Mouse (Mus musculus) midbrain, postnatal 0 days (tissue): Measurements from ENCODE around the gene Trmt2b. TPM values are rescaled to one million over a fixed set of nuclear protein-coding genes. Genes with fewer than 3 reads are reported as not detected.
A peak's percentile ranks its signal among the peaks of the same experiment; 100 is the strongest.
"Not testable (repeated sequence)": the region's sequence is repeated elsewhere in the genome, so short reads cannot be mapped to it uniquely, and the experiment has no call there.

Experiments used
- ATAC-seq: fragments of 200-750 bp; cut with Nextera tagmentation; 2 replicates; pipeline ENCODE4 v1.8.0; 2017; ENCODE audit warnings: moderate number of reproducible peaks, mild to moderate bottlenecking, moderate TSS enrichment, moderate library complexity; ENCODE audit not compliant: low FRiP score
- DNase-seq: peaks from one replicate; pipeline ENCODE4 v3.0.0-alpha.2; 2015; ENCODE audit warnings: low spot score
- H3K27ac ChIP-seq: fragments of 300-500 bp; sonication (generic); 2 replicates; pipeline ENCODE4 v1.5.1; 2014; ENCODE audit warnings: low read depth, mild to moderate bottlenecking, low read length, mixed read lengths
- H3K27me3 ChIP-seq: fragments of 300-500 bp; sonication (generic); 2 replicates; pipeline ENCODE4 v1.6.1; 2014; ENCODE audit warnings: low read length, control low read depth, mixed read lengths; ENCODE audit not compliant: insufficient read depth
- H3K36me3 ChIP-seq: fragments of 300-500 bp; sonication (generic); 2 replicates; pipeline ENCODE4 v1.6.1; 2014; ENCODE audit warnings: low read length, control low read depth, mixed read lengths; ENCODE audit not compliant: insufficient read depth
- H3K4me1 ChIP-seq: fragments of 300-500 bp; sonication (generic); 2 replicates; pipeline ENCODE4 v1.6.1; 2014; ENCODE audit warnings: mild to moderate bottlenecking, control low read depth, antibody characterized with exemption, low read length, mixed read lengths; ENCODE audit not compliant: insufficient read depth
- H3K4me2 ChIP-seq: fragments of 300-500 bp; sonication (generic); 2 replicates; pipeline ENCODE4 v1.6.1; 2014; ENCODE audit warnings: low read depth, mild to moderate bottlenecking, low read length, mixed read lengths; ENCODE audit not compliant: poor library complexity, severe bottlenecking
- H3K4me3 ChIP-seq: fragments of 300-500 bp; sonication (generic); 2 replicates; pipeline ENCODE4 v1.5.1; 2014; ENCODE audit warnings: low read depth, mild to moderate bottlenecking, low read length, moderate library complexity
- H3K9ac ChIP-seq: fragments of 300-500 bp; sonication (generic); replicated peaks from 2 replicates; pipeline ENCODE4 v1.6.1; 2014; ENCODE audit warnings: mild to moderate bottlenecking, low read length, moderate library complexity, mixed read lengths; ENCODE audit not compliant: poor library complexity, severe bottlenecking
- H3K9me3 ChIP-seq: fragments of 300-500 bp; sonication (generic); 2 replicates; pipeline ENCODE4 v1.6.1; 2016; ENCODE audit warnings: low read length, control low read depth
- CTCF ChIP-seq: IDR thresholded peaks from 2 replicates; pipeline ENCODE4 v1.5.1; 2016; ENCODE audit warnings: antibody characterized with exemption, mild to moderate bottlenecking
- WGBS: fragments of 180-500 bp; shearing (Covaris S2); extraction: QIAGEN DNeasy Blood & Tissue Kit; methylation state at CpG from one replicate; pipeline ENCODE4 v1.1.7; 2014; 5-methylcytosine and 5-hydroxymethylcytosine counted together
- polyA plus RNA-seq: library from polyadenylated mRNA; unstranded; fragments of >200 nt; fragmentation: Nextera tagmentation; extraction: Ambion mirVana; gene quantifications from 2 replicates; pipeline ENCODE4 v1.2.1, GENCODE M21; 2015
- total RNA-seq: library from RNA; depleted of rRNA; stranded (reverse); fragments of >200 nt; gene quantifications from 2 replicates; pipeline ENCODE4 v1.2.3, GENCODE M21; 2014; rRNA removed

The Trmt2b gene
- total RNA-seq (4.8 and 6.6 TPM in 2 replicates), polyA plus RNA-seq (4.0 and 4.5 TPM in 2 replicates)

GRCm38 (mm10) chrX:134276275-134277160 lies at the start of gene Trmt2b:
TSS of gene Trmt2b (minus strand) at chrX:134276984.
- no peak within 1 kb of the TSS for H3K27ac ChIP-seq
- WGBS: 12% methylated on average over 19 of the region's 26 CpGs

GRCm38 (mm10) chrX:134319153-134319932 lies 42.6 kb upstream of the Trmt2b start:
- H3K9ac ChIP-seq: no peak overlapping the region
- no peak for ATAC-seq
- peak; percentile 67 for TF ChIP-seq CTCF
- no peaks in the 10 kb centered on the region for H3K27me3 ChIP-seq
- DNase-seq: peak; percentile 26
- H3K4me3 ChIP-seq: no peak overlapping the region
- H3K9me3 ChIP-seq: no peaks in the 10 kb centered on the region
- 84% methylated on average over 2 of the region's 2 CpGs for WGBS
- no peaks in the 10 kb centered on the region for H3K4me1 ChIP-seq
- H3K4me2 ChIP-seq: no peak overlapping the region
- no peaks in the 10 kb centered on the region for H3K36me3 ChIP-seq
- H3K27ac ChIP-seq: no peak overlapping the region

More at GRCm38 (mm10) chrX:134276275-134277160, at the start of gene Trmt2b:
- Histone ChIP-seq H3K36me3 (no peaks in the 10 kb centered on the region), H3K4me3 (peak within 1 kb of the TSS; percentile 38), H3K9ac (0 out of 2 replicates have a peak within 1 kb of the TSS, but pooled peaks have one; percentile 46), H3K4me2 (peak within 1 kb of the TSS; percentile 52), H3K9me3 (no peaks in the 10 kb centered on the region), H3K4me1 (no peaks in the 10 kb centered on the region), H3K27me3 (no peaks in the 10 kb centered on the region)
- ATAC-seq: no peak
- DNase-seq: peak; percentile 33
- no peak for TF ChIP-seq CTCF

- ATAC-seq, DNase-seq: not testable (repeated sequence)
- WGBS: 85% methylated on average over 7 of the region's 7 CpGs
These were observed 34.4 kb upstream of the Trmt2b start for GRCm38 (mm10) chrX:134311193-134311592.

DNA sequence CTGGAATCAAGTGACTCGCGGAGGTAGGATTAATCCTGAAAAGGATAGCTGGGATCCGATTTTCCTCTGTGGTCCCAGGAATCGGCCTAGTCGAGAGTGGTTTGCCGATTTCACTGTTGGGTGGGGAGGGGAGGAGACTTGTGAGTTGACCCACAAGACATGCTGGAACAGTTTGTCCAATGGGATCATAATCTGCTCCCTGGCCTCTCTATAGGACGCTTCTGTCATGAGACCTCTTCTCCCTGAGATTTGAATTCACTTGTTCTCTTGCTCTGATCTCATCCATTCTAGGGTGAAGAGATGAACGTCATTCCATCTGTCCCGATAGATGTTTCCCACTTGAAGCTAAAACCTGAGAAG lies 31.5 kb upstream of the Trmt2b start:
- DNase-seq (peak; percentile 10), ATAC-seq (peak; percentile 68)
- H3K9ac ChIP-seq: no peak overlapping the region
- no peak overlapping the region for H3K27ac ChIP-seq
- no peak for TF ChIP-seq CTCF
- H3K27me3 ChIP-seq: no peaks in the 10 kb centered on the region
- peak overlapping the region; percentile 36 for H3K4me3 ChIP-seq
- no peaks in the 10 kb centered on the region for H3K4me1 ChIP-seq
- peak overlapping the region; percentile 46 for H3K4me2 ChIP-seq
- H3K36me3 ChIP-seq: no peaks in the 10 kb centered on the region
- 11% methylated on average over 9 of the region's 9 CpGs for WGBS
- H3K9me3 ChIP-seq: no peaks in the 10 kb centered on the region

More at GRCm38 (mm10) chrX:134311193-134311592, 34.4 kb upstream of the Trmt2b start:
- H3K4me1 ChIP-seq, H3K27ac ChIP-seq, H3K9ac ChIP-seq, H3K4me2 ChIP-seq, H3K27me3 ChIP-seq, H3K9me3 ChIP-seq, H3K4me3 ChIP-seq, H3K36me3 ChIP-seq: not testable (repeated sequence)

- H3K4me1 ChIP-seq: no peaks in the 10 kb centered on the region
- TF ChIP-seq CTCF: peak; percentile 48
- H3K4me2 ChIP-seq: peak within 1 kb of the TSS; percentile 46
- no peaks in the 10 kb centered on the region for H3K27me3 ChIP-seq
- ATAC-seq: peak; percentile 93
- peak; percentile 90 for DNase-seq
- H3K9me3 ChIP-seq: no peaks in the 10 kb centered on the region
- H3K9ac ChIP-seq: no peak within 1 kb of the TSS
- no peak within 1 kb of the TSS for H3K27ac ChIP-seq
- WGBS: 20% methylated on average over 36 of the region's 36 CpGs
- H3K4me3 ChIP-seq: peak within 1 kb of the TSS; percentile 36
- H3K36me3 ChIP-seq: no peaks in the 10 kb centered on the region
These were observed 30.9 kb upstream of the Trmt2b start, which contains the start of gene Cenpi for GRCm38 (mm10) chrX:134307534-134308274. TSS of gene Cenpi (plus strand) at chrX:134308084.
